Mouse (Mus musculus) adrenal gland, adult 18-20 months (tissue): ENCODE measurements around the gene Fstl1. TPM values are rescaled to one million over a fixed set of nuclear protein-coding genes. Genes with fewer than 3 reads are reported as not detected.

Experiments used
- DNase-seq, 2 experiments: peaks; one replicate each; pipeline ENCODE4 v3.0.0; 2021 to 2022; ENCODE audit warnings: low spot score in 2 of 2
- total RNA-seq, 2 experiments: library from RNA; stranded (reverse); gene quantifications; 1 replicate in 1 of 2; 2 replicates in 1 of 2; pipeline ENCODE4 v1.2.3; 2021

The Fstl1 gene
- total RNA-seq, 2 experiments from 2014 or later = 27.9 to 57.9 TPM

DNA sequence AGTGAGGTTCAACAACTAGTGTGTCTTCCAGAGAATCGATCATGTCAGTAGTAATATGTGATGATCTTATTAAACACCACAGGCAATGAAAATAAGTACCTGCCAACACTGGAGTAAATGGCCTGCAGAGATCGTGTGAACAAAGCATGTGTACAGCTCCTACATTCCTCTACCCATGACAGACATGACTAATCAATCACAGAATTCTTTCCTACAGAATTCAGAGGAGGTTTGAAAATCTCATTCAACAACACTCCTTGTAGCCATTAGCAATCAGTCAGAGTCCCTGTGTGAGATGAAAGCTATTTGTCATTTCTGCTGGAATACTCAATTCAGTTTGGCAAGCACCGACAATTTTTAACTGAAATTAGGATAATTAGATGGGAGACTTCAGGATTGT lies 7.9 kb downstream of the Fstl1 start:
- no peak for DNase-seq

GRCm38 (mm10) chr16:37787558-37788194 lies 11.0 kb downstream of the Fstl1 start:
- no peak for DNase-seq

GRCm38 (mm10) chr16:37788367-37789014 lies 11.8 kb downstream of the Fstl1 start:
- peak; percentile 37 to 47 for DNase-seq

DNA sequence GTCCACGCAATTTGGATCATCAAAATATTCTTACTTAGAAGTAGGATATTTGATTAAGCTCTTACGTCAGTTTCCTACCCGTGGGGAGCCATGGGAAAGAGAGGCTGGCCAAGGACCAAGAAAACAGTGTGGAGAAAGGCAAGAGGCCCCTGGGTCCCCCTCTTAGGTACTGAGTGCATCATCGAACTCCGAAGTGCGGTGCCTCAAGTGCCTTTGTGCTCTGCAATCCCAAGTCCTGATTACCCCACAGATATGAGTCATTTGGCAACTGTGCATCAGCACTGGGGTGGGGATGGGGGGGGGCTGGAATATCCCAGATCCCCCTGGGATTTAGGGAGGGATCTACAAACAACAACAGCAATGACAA lies 12.3 kb downstream of the Fstl1 start:
- no peak for DNase-seq

GRCm38 (mm10) chr16:37789394-37789920 lies 12.8 kb downstream of the Fstl1 start:
- no peak for DNase-seq

GRCm38 (mm10) chr16:37790008-37790780 lies 13.5 kb downstream of the Fstl1 start:
- DNase-seq = no peak

GRCm38 (mm10) chr16:37790781-37791175 lies 14.1 kb downstream of the Fstl1 start:
- DNase-seq = no peak

- DNase-seq = no peak
Measured at GRCm38 (mm10) chr16:37795651-37796150, 19.0 kb downstream of the Fstl1 start.

DNA sequence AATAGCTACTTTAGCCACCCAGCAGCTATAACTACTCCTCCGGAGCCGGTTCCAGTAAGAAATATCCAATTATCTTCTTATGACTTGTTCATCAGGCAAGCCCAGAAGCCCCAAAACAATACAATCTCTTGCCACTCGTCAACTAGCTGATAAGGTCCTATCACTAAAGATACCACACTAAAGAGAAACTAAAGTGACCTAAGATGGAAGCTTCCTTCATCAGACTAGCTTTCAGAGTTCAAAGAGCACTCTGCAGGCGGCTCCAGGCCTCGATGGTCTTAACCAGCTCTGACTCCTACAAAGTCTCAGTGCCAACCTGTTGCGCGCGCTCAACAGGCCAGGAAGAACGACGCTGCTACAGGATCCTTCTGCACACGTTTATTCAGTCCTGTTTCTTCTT lies 19.6 kb downstream of the Fstl1 start:
- no peak for DNase-seq

DNA sequence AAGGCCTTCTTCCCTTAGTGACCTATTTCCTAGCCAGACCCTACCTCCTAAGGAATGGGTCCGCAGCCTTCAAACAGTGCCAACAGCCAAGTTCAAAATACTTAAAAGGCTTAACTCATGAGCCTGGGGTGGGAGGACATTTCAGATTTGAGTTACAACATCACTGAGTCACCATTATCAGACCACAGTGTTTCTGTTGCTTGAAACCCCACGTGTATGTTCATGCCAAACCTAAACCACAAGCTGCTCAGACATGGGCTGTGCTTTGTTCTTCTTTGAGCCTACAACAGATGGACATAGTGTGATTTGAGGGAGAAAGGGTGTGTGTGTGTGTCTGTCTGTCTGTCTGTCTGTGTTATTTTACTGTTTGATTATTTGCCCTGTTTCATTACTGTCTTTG lies 24.4 kb downstream of the Fstl1 start:
- DNase-seq = no peak

DNA sequence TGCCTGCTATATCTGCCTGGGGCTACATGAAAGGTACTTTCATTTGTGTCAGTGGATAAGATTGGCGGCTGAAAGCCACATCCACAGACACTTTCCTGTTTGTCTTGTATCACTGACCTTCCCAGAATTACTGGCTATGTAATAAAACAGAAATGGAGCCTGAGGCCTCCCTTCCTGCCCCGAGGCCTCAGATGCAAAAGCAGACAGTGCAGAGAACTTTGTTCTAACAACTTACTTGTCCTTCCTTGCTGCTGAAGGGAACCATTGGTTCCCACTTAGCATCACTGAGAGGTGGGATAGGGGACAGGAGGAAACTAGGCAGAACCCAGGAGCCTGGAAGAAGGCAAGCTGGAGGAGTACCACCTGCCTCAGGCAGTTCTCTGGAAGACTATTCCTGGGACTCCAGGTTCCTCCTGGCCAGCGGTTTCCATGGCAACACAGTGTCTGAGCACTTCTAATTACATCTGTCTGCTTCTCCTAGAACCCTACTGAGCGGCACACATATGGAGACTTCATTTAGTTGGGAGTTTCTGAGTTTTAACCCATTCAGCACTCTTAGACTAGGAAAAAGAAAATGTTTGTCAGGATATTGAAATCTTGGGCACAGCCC lies 26.1 kb downstream of the Fstl1 start:
- no peak for DNase-seq

DNA sequence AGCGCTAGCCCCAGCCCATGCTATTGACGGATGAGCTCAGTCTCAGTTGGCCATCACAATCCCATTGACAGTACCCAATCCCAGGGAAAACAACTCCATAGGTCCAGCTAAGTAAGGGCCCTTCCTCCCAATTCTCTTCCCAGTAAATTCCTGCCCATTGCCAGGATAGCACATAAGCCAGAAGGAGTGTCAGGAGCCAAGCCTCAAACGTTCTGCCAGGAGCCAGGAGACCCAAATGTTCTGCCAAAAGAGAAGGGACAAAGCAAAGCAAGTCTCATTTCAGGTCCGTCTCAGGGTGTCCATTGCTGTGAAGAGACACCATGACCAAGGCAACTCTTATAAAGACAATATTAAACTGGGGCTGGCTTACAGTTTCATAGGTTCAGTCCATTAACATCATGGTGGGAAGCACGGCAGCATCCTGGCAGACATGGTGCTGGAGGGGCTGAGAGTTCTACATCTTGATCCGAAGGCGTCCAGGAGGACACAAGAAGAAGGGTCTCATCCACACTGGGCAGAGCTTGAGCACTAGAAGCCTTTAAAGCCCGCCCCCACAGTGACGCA lies 26.8 kb downstream of the Fstl1 start:
- DNase-seq = no peak

- DNase-seq = no peak
Measured at GRCm38 (mm10) chr16:37805746-37806495, 29.2 kb downstream of the Fstl1 start.

DNA sequence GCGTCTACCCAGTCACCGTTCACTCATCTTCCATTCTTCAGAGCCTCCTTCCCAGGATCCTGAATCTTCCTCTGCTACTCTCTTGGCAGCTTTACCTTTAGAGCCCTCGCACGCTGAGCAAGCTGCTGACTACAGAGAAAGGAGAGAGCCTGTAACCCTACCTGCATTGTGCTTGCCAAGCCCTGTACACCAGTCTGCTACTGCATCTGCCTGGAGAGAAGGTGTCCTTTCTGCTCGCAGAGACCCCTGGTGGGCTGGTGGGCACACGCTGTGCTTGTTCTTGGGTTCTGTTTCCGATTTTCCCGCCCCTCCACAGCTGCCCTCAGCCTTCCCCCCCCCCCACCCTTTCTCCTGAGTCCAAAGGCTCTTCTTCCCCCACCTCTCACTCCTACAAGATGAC lies 30.6 kb downstream of the Fstl1 start:
- DNase-seq = no peak

- DNase-seq = no peak
Measured at GRCm38 (mm10) chr16:37808866-37809622, 32.4 kb downstream of the Fstl1 start.

GRCm38 (mm10) chr16:37809623-37809992 lies 32.9 kb downstream of the Fstl1 start:
- no peak for DNase-seq

GRCm38 (mm10) chr16:37811874-37812273 lies 35.2 kb downstream of the Fstl1 start:
- DNase-seq = no peak

DNA sequence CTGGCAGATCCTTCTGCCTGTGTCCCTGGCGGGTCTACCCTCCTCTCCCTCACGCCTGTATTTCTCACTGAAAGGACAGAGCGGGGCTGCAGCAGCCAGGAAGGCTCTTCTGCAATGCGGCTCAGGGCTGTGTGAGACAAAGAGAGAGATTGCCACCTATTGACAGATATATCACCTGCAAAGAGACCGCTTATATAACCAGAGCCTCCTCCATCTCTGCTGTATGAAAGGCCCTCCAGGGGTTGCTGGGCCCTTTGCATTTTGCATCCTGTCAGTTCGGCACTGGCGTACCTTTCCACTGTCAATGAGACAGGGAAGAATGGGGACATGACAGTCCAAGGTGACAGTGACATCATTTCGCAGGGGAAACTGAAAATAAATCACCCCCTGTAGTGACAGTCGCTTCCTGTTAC lies 35.8 kb downstream of the Fstl1 start:
- DNase-seq = peak in 1 of 2 experiments; percentile 34

DNA sequence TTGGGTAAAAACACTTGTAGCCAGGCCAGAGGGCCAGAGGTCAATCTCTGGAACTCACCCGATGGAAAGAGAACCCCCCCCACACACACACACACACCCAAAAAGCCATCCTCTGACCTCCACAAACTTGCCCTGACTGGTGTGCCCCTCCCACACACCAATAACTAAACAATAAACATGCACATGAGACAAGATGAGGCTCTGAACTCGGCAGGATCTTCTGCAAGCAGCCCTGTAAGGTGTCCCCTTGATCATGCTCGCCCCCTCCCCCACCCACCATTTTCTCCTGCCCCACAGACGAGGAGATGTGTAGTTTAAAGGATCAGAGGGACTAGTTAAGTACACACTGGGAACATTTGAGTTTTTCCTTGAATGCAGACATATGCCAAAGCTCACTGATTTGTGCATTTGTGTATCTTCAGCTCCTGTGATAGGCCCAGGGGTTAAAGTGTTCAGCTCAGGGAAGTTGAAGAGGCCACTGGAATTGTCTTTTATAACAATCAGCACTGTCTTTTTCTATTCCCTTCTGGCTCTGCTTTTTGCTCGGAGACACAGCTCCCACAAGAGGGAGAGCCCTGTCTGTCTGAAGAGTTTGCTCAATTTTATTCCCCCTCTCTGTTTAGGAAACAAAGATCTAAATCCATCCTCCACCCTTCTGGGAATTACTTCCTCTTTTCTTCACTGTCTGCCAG lies 37.2 kb downstream of the Fstl1 start:
- DNase-seq = no peak
